Mouse (Mus musculus) CH12.LX (cell line): ENCODE data around the gene Slc16a9. TPM values are rescaled to one million over a fixed set of nuclear protein-coding genes. Genes with fewer than 3 reads are reported as not detected.
A peak's percentile ranks its signal among the peaks of the same experiment; 100 is the strongest.

Source experiments
- DNase-seq: peaks from one replicate; pipeline ENCODE4 v3.0.0-alpha.2; 2013; ENCODE audit errors: extremely low read depth
- H3K27ac ChIP-seq: 2 replicates; pipeline ENCODE4 v1.5.1; 2012; ENCODE audit warnings: low read depth, mild to moderate bottlenecking, control low read depth, moderate library complexity; ENCODE audit not compliant: insufficient read depth
- H3K27me3 ChIP-seq: replicated peaks from 2 replicates; pipeline ENCODE3; 2012; ENCODE audit warnings: inconsistent platforms
- H3K36me3 ChIP-seq, 2 experiments: replicated peaks in 1 of 2; 2 replicates each; pipeline versions ENCODE3 to v1.6.1; 2012; ENCODE audit warnings: inconsistent platforms in 1 of 2, low read length in 1 of 2, mild to moderate bottlenecking in 1 of 2, mixed read lengths in 1 of 2, moderate library complexity in 1 of 2; ENCODE audit not compliant: control insufficient read depth in 1 of 2, insufficient read depth in 1 of 2
- H3K4me1 ChIP-seq, 2 experiments: 2 replicates each; pipeline ENCODE4 v1.6.1; 2012; ENCODE audit warnings: inconsistent platforms in 1 of 2, moderate library complexity in 1 of 2; ENCODE audit not compliant: insufficient read depth in 2 of 2, control insufficient read depth in 1 of 2
- H3K4me2 ChIP-seq: 2 replicates; pipeline ENCODE4 v1.6.1; 2012; ENCODE audit warnings: low read depth, mild to moderate bottlenecking, control low read depth; ENCODE audit not compliant: poor library complexity, insufficient read depth, severe bottlenecking
- H3K4me3 ChIP-seq, 3 experiments: fragments of 150-350 bp in 1 of 3; sonication (generic) in 1 of 3; replicated peaks in 1 of 3; 2 replicates each; pipeline versions ENCODE3 to v1.5.1; 2011 to 2012; ENCODE audit warnings: low read depth in 2 of 3, low read length in 2 of 3, mild to moderate bottlenecking in 2 of 3, moderate library complexity in 2 of 3, control low read depth in 1 of 3, improper control_type of control experiment in 1 of 3, inconsistent platforms in 1 of 3, mixed read lengths in 1 of 3; ENCODE audit not compliant: poor library complexity in 1 of 3
- H3K79me2 ChIP-seq: replicated peaks from 2 replicates; pipeline ENCODE4 v1.6.1; 2012; ENCODE audit warnings: mild to moderate bottlenecking, moderate library complexity; ENCODE audit not compliant: control insufficient read depth, poor library complexity, insufficient read depth, severe bottlenecking; ENCODE audit errors: extremely low read depth
- H3K9ac ChIP-seq: 2 replicates; pipeline ENCODE4 v1.6.1; 2012; ENCODE audit warnings: low read depth, mild to moderate bottlenecking, control low read depth, moderate library complexity; ENCODE audit not compliant: insufficient read depth
- H3K9me3 ChIP-seq: replicated peaks from 2 replicates; pipeline ENCODE3; 2012; ENCODE audit warnings: low read length, inconsistent platforms, mixed read lengths
- BHLHE40 ChIP-seq: IDR thresholded peaks from 2 replicates; pipeline ENCODE4 v1.6.1; 2011; ENCODE audit warnings: mild to moderate bottlenecking, low read depth, low read length, improper control_type of control experiment
- CHD1 ChIP-seq: IDR thresholded peaks from 2 replicates; pipeline ENCODE4 v1.6.1; 2012; ENCODE audit warnings: low read depth, low read length, improper control_type of control experiment, inconsistent platforms
- CHD2 ChIP-seq: IDR thresholded peaks from 2 replicates; pipeline ENCODE4 v1.6.1; 2011; ENCODE audit warnings: low read length, improper control_type of control experiment
- CTCF ChIP-seq, 2 experiments: IDR thresholded peaks in 1 of 2; conservative IDR thresholded peaks in 1 of 2; 2 replicates each; pipeline ENCODE4 v1.5.1; 2011 to 2012; ENCODE audit warnings: low read depth in 2 of 2, low read length in 2 of 2, improper control_type of control experiment in 1 of 2, inconsistent platforms in 1 of 2, mild to moderate bottlenecking in 1 of 2, moderate library complexity in 1 of 2
- ELF1 ChIP-seq: IDR thresholded peaks from 2 replicates; pipeline ENCODE4 v1.6.1; 2014; ENCODE audit warnings: low read depth, mild to moderate bottlenecking, inconsistent platforms, low read length, improper control_type of control experiment
- ETS1 ChIP-seq: conservative IDR thresholded peaks from 2 replicates; pipeline ENCODE4 v1.6.1; 2012; ENCODE audit warnings: low read depth, mild to moderate bottlenecking, inconsistent platforms, low read length, improper control_type of control experiment, moderate library complexity
- HCFC1 ChIP-seq: IDR thresholded peaks from 2 replicates; pipeline ENCODE4 v1.6.1; 2012; ENCODE audit warnings: low read depth, mild to moderate bottlenecking, inconsistent platforms, low read length, improper control_type of control experiment
- JUND ChIP-seq: conservative IDR thresholded peaks from 2 replicates; pipeline ENCODE4 v1.6.1; 2011; ENCODE audit warnings: low read depth, low read length, improper control_type of control experiment
- MAX ChIP-seq: IDR thresholded peaks from 2 replicates; pipeline ENCODE4 v1.6.1; 2011; ENCODE audit warnings: low read length, improper control_type of control experiment
- MAZ ChIP-seq: IDR thresholded peaks from 2 replicates; pipeline ENCODE4 v1.6.1; 2012; ENCODE audit warnings: low read depth, mild to moderate bottlenecking, inconsistent platforms, low read length, improper control_type of control experiment, moderate library complexity
- MEF2A ChIP-seq: IDR thresholded peaks from 2 replicates; pipeline ENCODE4 v1.6.1; 2014; ENCODE audit warnings: low read depth, mild to moderate bottlenecking, inconsistent platforms, low read length, improper control_type of control experiment, borderline replicate concordance
- MYC ChIP-seq: IDR thresholded peaks from 2 replicates; pipeline ENCODE4 v1.6.1; 2011; ENCODE audit warnings: low read depth, mild to moderate bottlenecking, improper control_type of control experiment, low read length
- NELFE ChIP-seq: IDR thresholded peaks from 2 replicates; pipeline ENCODE4 v1.6.1; 2011; ENCODE audit warnings: low read depth, low read length, improper control_type of control experiment
- NRF1 ChIP-seq: IDR thresholded peaks from 2 replicates; pipeline ENCODE4 v1.6.1; 2014; ENCODE audit warnings: low read depth, mild to moderate bottlenecking, inconsistent platforms, low read length, improper control_type of control experiment, moderate library complexity
- RAD21 ChIP-seq: IDR thresholded peaks from 2 replicates; pipeline ENCODE4 v1.6.1; 2011; ENCODE audit warnings: low read depth, mild to moderate bottlenecking, low read length, improper control_type of control experiment, moderate library complexity
- RCOR1 ChIP-seq: conservative IDR thresholded peaks from 2 replicates; pipeline ENCODE4 v1.6.1; 2012; ENCODE audit warnings: low read depth, mild to moderate bottlenecking, inconsistent platforms, low read length, improper control_type of control experiment
- ZNF384 ChIP-seq: IDR thresholded peaks from 2 replicates; pipeline ENCODE4 v1.6.1; 2012; ENCODE audit warnings: low read depth, low read length, improper control_type of control experiment, inconsistent platforms
- dilution Hi-C: fragments of 300-500 bp; cut with MboI; formaldehyde crosslinking; loops from 2 replicates; pipeline ENCODE4 v1.14.3; 2020; ENCODE audit warnings: low sequenced_read_pairs; ENCODE audit not compliant: extremely low pct_unique_long_range_greater_than_20kb, extremely low pct_ligation_motif_present
- in situ Hi-C: fragments of 300-500 bp; cut with MboI; formaldehyde crosslinking; loops from 3 replicates; pipeline ENCODE4 v1.14.3; 2019; ENCODE audit warnings: low sequenced_read_pairs, low pct_ligation_motif_present, low pct_unique_long_range_greater_than_20kb, mixed read lengths
- polyA plus RNA-seq: library from polyadenylated mRNA; unstranded; fragments of >175 nt; gene quantifications from 2 replicates; pipeline ENCODE4 v1.2.1, GENCODE M21; 2012; ENCODE audit warnings: low read depth; ENCODE audit not compliant: insufficient read length
- total RNA-seq, 2 experiments: library from RNA; depleted of rRNA; stranded (reverse); fragments of 300-350 nt in 1 of 2; fragments of >200 nt in 1 of 2; gene quantifications; 2 replicates each; pipeline ENCODE4 v1.2.3; 2012 to 2014

Slc16a9 gene
- total and polyA plus RNA-seq, 3 experiments: not detected

GRCm38 (mm10) chr10:70237936-70238335 is 7.0 kb upstream of the Slc16a9 start:
- no peak overlapping the region for H3K9ac ChIP-seq
- H3K79me2 ChIP-seq: no peaks in the 10 kb centered on the region
- H3K4me3 ChIP-seq: no peak overlapping the region
- no peak for TF ChIP-seq NELFE
- TF ChIP-seq ZNF384: no peak
- no peak for TF ChIP-seq MAX
- TF ChIP-seq ELF1: no peak
- no peak for TF ChIP-seq CHD2
- TF ChIP-seq CTCF (conservative IDR thresholded peaks at IDR 0.05 in 1 of 2, IDR thresholded peaks at IDR 0.05 in 1 of 2; ENCODE audit: low read depth in 2 of 2, low read length in 2 of 2): no peak
- TF ChIP-seq CHD1: no peak
- TF ChIP-seq NRF1: no peak
- no peaks in the 10 kb centered on the region for H3K36me3 ChIP-seq
- in situ Hi-C loops (no loop called here), dilution Hi-C loops (no loop called here)
- no peaks in the 10 kb centered on the region for H3K27me3 ChIP-seq
- DNase-seq: no peak
- peaks cover 0 to 3% of the 10 kb centered on the region in 2 experiments; a peak in 2 of 4 replicates for H3K4me1 ChIP-seq
- no peak overlapping the region for H3K4me2 ChIP-seq
- no peak overlapping the region for H3K27ac ChIP-seq
- H3K9me3 ChIP-seq: no peaks in the 10 kb centered on the region

DNA sequence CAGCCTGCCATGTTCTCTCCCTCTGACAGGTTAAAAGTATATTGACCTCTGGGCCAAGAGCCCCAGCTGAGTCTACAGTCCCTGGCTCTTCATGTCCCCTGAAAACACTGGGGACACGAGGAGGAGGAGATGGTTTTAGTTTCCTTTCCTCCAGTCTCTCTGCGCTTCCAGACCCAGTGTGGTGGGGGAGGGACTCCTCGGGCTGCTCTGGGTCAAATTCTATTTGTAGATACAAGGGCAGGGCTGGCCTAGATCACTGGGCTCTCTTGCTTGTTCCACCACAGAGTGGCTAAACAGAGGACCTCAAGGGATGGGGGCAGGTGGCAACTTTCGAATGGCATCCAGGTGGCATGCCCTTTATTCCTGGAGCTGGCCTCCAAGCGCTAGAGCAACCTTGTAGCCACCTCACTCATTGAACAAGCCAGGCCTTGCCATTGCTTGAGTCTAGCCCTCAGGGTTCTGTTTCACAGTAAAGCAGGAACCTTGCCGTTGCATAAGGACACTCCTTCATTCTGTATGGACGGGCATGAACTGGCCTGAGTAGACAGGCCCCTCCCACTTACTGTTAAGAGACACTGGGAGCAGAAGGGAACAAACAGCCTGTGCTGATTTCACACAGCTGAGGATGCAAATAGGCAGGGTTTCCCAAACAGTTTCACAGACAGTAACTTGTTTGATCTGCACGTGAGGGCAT is 2.0 kb upstream of the Slc16a9 start:
- Histone ChIP-seq H3K79me2 (no peaks in the 10 kb centered on the region), H3K4me3 (no peak overlapping the region), H3K36me3 (no peaks in the 10 kb centered on the region), H3K4me2 (peak overlapping the region; percentile 25; the same call in 1 of the 2 replicates), H3K9ac (no peak overlapping the region), H3K4me1 (peaks cover 0 to 8% of the 10 kb centered on the region in 2 experiments; a peak in 2 of 4 replicates), H3K27ac (no peak overlapping the region), H3K9me3 (no peaks in the 10 kb centered on the region), H3K27me3 (no peaks in the 10 kb centered on the region)
- in situ Hi-C loops (no loop called here), dilution Hi-C loops (no loop called here)
- TF ChIP-seq MAZ (no peak), BHLHE40 (peak; percentile 82), ETS1 (peak; percentile 26; the same call in 1 of the 2 replicates)
- DNase-seq: no peak

GRCm38 (mm10) chr10:70245559-70245945 is 652 bp downstream of the Slc16a9 start:
- Histone ChIP-seq H3K4me1 (peaks cover 0 to 8% of the 10 kb centered on the region in 2 experiments; a peak in 2 of 4 replicates), H3K36me3 (no peaks in the 10 kb centered on the region), H3K4me3 (no peak overlapping the region), H3K79me2 (no peaks in the 10 kb centered on the region), H3K9ac (no peak overlapping the region), H3K27ac (no peak overlapping the region), H3K4me2 (no peak overlapping the region), H3K27me3 (no peaks in the 10 kb centered on the region), H3K9me3 (no peaks in the 10 kb centered on the region)
- in situ Hi-C loops (no loop called here), dilution Hi-C loops (no loop called here)
- no peak for DNase-seq
- TF ChIP-seq MYC (no peak), BHLHE40 (no peak), RCOR1 (no peak), MEF2A (no peak), RAD21 (no peak), HCFC1 (no peak), JUND (no peak), ETS1 (no peak)
